Mouse (Mus musculus): Measurements from ENCODE around the gene Gins3.

GRCm38 (mm10) chr8:95610749-95611148 is 22.5 kb upstream of the Gins3 start:
- TF ChIP-seq CTCF (IDR thresholded peaks at IDR 0.05; ENCODE audit: control insufficient read depth, insufficient read depth, insufficient replicate concordance, low read depth, low read length) (no peak), POLR2A (IDR thresholded peaks at IDR 0.05; ENCODE audit: control insufficient read depth, low read depth, low read length) (0 out of 2 replicates have a peak, but pooled peaks have one; percentile 19)
